Mouse (Mus musculus) induced T-regulatory cell, adult 2 months (primary cell): ENCODE results near the gene Hist1h2ab.
A peak's percentile ranks its signal among the peaks of the same experiment; 100 is the strongest.

Experiments
- DNase-seq: peaks from one replicate; pipeline ENCODE4 v3.0.0-alpha.2; 2012; ENCODE audit warnings: low read depth

The Hist1h2ab gene

GRCm38 (mm10) chr13:23778339-23778738, 27.4 kb downstream of the Hist1h2ab start:
- DNase-seq: no peak

- DNase-seq: no peak
Observed at GRCm38 (mm10) chr13:23779025-23779424, 28.1 kb downstream of the Hist1h2ab start.

GRCm38 (mm10) chr13:23792520-23792919, 41.6 kb downstream of the Hist1h2ab start:
- DNase-seq: peak; percentile 75

- no peak for DNase-seq
Observed at GRCm38 (mm10) chr13:23799405-23799804, 48.5 kb downstream of the Hist1h2ab start.
